Mouse (Mus musculus) C2C12 (cell line): ENCODE data around the gene Clp1. TPM values are rescaled to one million over a fixed set of nuclear protein-coding genes. Genes with fewer than 3 reads are reported as not detected.
A peak's percentile ranks its signal among the peaks of the same experiment; 100 is the strongest.

Experiments used
- H3K27me3 ChIP-seq: one replicate; pipeline ENCODE4 v1.6.1; 2011; ENCODE audit not compliant: control insufficient read depth, insufficient read depth, insufficient read length
- H3K36me3 ChIP-seq: one replicate; pipeline ENCODE4 v1.6.1; 2011; ENCODE audit not compliant: control insufficient read depth, insufficient read depth
- H3K4me3 ChIP-seq: one replicate; pipeline ENCODE4 v1.5.1; 2011; ENCODE audit warnings: mild to moderate bottlenecking, control low read depth; ENCODE audit not compliant: poor library complexity, insufficient read depth, severe bottlenecking
- H3K79me2 ChIP-seq: one replicate; pipeline ENCODE4 v1.6.1; 2011; ENCODE audit not compliant: control insufficient read depth, insufficient read depth
- H3K79me3 ChIP-seq: one replicate; pipeline ENCODE4 v1.6.1; 2011; ENCODE audit warnings: low read depth, control low read depth
- H3ac ChIP-seq: one replicate; pipeline ENCODE3; 2011; ENCODE audit warnings: low read depth; ENCODE audit not compliant: control insufficient read depth, insufficient read length
- CEBPB ChIP-seq: IDR thresholded peaks from one replicate; pipeline ENCODE4 v1.6.1; 2011; ENCODE audit warnings: low read depth, mild to moderate bottlenecking, control low read depth, moderate library complexity
- CTCF ChIP-seq: IDR thresholded peaks from one replicate; pipeline ENCODE4 v1.5.1; 2011; ENCODE audit not compliant: control insufficient read depth, insufficient read depth, insufficient read length
- FOSL1 ChIP-seq: IDR thresholded peaks from one replicate; pipeline ENCODE4 v1.8.0; 2011; ENCODE audit warnings: mild to moderate bottlenecking, low read length; ENCODE audit not compliant: poor library complexity, insufficient read depth, severe bottlenecking
- MAX ChIP-seq: IDR thresholded peaks from one replicate; pipeline ENCODE4 v1.6.1; 2011; ENCODE audit warnings: mild to moderate bottlenecking, control low read depth
- MYOD1 ChIP-seq: IDR thresholded peaks from one replicate; pipeline ENCODE4 v1.6.1; 2011; ENCODE audit warnings: low read depth; ENCODE audit not compliant: control insufficient read depth, insufficient read length
- MYOG ChIP-seq: IDR thresholded peaks from one replicate; pipeline ENCODE4 v1.6.1; 2011; ENCODE audit not compliant: control insufficient read depth, insufficient read length; ENCODE audit errors: extremely low read depth
- USF1 ChIP-seq: IDR thresholded peaks from one replicate; pipeline ENCODE4 v1.6.1; 2011; ENCODE audit warnings: low read depth, mild to moderate bottlenecking, control low read depth, moderate library complexity
- polyA plus RNA-seq: library from polyadenylated mRNA; unstranded; fragments of >200 nt; fragmentation: generic; extraction: Trizol; gene quantifications from one replicate; pipeline ENCODE4 v1.2.1, GENCODE M21; 2012; ENCODE audit warnings: missing spikeins

Clp1 gene
- polyA plus RNA-seq, 1 experiment: 13.9 TPM

GRCm38 (mm10) chr2:84758542-84759127, 31.5 kb upstream of the Clp1 start:
- peak; percentile 59 for TF ChIP-seq MAX
- peak; percentile 95 for TF ChIP-seq USF1
- TF ChIP-seq CTCF: peak; percentile 61
- TF ChIP-seq FOSL1: no peak
- TF ChIP-seq MYOD1: no peak
- no peak for TF ChIP-seq MYOG
- TF ChIP-seq CEBPB: no peak
- no peaks in the 10 kb centered on the region for H3K27me3 ChIP-seq
- H3ac ChIP-seq: no peak overlapping the region
- no peaks in the 10 kb centered on the region for H3K79me2 ChIP-seq
- no peaks in the 10 kb centered on the region for H3K36me3 ChIP-seq
- H3K79me3 ChIP-seq: no peaks in the 10 kb centered on the region
- no peak overlapping the region for H3K4me3 ChIP-seq

- TF ChIP-seq USF1 (no peak), FOSL1 (no peak), MYOD1 (no peak), CEBPB (no peak), MAX (no peak), CTCF (no peak), MYOG (no peak)
- Histone ChIP-seq H3K79me3 (no peaks in the 10 kb centered on the region), H3K27me3 (no peaks in the 10 kb centered on the region), H3K36me3 (no peaks in the 10 kb centered on the region), H3ac (no peak overlapping the region), H3K4me3 (no peak overlapping the region), H3K79me2 (no peaks in the 10 kb centered on the region)
Observed at GRCm38 (mm10) chr2:84757026-84757682, 30.0 kb upstream of the Clp1 start.

DNA sequence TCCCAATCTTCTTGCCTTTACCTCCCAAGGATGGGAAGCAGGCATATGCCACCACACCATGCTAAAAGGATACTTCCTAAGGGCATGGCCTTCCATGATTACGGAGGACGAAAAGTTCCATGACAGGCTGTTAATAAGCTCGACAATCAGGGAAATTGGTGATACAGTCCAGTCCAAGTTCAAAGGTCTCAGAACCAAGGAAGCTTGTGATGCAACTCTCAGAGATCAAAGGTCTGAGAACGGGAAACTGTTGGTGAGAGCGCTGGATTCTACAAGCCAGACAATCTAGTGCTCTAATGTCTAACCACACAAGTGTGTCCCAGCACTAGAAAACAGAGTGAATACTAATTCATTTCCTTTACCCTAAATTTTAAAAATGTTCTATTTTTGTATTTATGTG, 29.1 kb upstream of the Clp1 start:
- no peaks in the 10 kb centered on the region for H3K79me2 ChIP-seq
- H3K27me3 ChIP-seq: no peaks in the 10 kb centered on the region
- TF ChIP-seq MYOD1 (no peak), CTCF (no peak), MYOG (no peak), MAX (no peak), USF1 (no peak), FOSL1 (no peak), CEBPB (no peak)
- no peak overlapping the region for H3ac ChIP-seq
- no peak overlapping the region for H3K4me3 ChIP-seq
- H3K36me3 ChIP-seq: no peaks in the 10 kb centered on the region
- no peaks in the 10 kb centered on the region for H3K79me3 ChIP-seq

DNA sequence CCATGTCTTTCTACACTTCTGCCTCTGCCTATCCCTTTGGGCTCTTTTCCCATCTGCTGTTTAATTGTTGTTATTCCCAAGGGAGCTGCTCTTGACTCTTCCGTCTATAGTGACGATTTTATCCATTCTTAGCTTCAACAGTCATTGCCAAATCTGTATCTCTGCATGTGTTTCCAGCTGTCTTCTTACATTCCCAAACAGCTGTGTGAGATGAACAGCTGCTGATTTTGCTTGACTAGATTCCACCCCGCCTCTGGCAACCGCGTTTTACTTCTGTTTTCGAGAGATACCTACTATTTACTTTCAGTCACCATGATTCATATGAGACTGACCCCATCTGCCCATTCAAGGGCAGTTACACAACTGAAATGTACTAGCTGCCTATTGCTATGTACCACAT, 23.0 kb upstream of the Clp1 start:
- H3ac ChIP-seq: no peak overlapping the region
- no peaks in the 10 kb centered on the region for H3K36me3 ChIP-seq
- no peak overlapping the region for H3K4me3 ChIP-seq
- no peaks in the 10 kb centered on the region for H3K27me3 ChIP-seq
- no peaks in the 10 kb centered on the region for H3K79me3 ChIP-seq
- TF ChIP-seq MYOD1 (peak; percentile 98), FOSL1 (no peak), CEBPB (no peak), MAX (no peak), MYOG (no peak), CTCF (no peak), USF1 (no peak)
- H3K79me2 ChIP-seq: no peaks in the 10 kb centered on the region

DNA sequence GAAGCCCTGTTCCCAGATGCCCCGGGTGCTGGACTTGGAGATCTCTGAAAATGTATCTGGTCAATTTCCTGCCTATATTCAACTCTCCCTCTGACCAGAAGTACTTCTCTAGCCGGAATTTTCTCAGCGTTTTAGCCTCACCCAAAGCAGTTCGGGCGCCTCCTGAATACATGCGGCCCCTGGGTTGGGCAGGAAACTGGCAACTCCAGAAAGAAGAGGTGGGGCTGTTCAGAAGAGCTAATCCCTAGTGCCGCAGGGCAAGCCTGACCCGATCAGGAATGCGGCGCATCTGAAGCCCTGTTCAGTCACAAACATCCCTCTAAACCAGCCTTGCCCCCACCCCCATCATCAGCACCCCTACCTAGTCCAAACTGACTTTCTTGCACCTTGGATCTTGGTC, 17.0 kb upstream of the Clp1 start:
- Histone ChIP-seq H3K27me3 (no peaks in the 10 kb centered on the region), H3K36me3 (peaks cover 17% of the 10 kb centered on the region), H3K79me2 (peaks cover 34% of the 10 kb centered on the region), H3ac (peak overlapping the region; percentile 24), H3K4me3 (peak overlapping the region; percentile 99), H3K79me3 (peaks cover 20% of the 10 kb centered on the region)
- TF ChIP-seq CEBPB (no peak), MYOG (no peak), MYOD1 (no peak)

DNA sequence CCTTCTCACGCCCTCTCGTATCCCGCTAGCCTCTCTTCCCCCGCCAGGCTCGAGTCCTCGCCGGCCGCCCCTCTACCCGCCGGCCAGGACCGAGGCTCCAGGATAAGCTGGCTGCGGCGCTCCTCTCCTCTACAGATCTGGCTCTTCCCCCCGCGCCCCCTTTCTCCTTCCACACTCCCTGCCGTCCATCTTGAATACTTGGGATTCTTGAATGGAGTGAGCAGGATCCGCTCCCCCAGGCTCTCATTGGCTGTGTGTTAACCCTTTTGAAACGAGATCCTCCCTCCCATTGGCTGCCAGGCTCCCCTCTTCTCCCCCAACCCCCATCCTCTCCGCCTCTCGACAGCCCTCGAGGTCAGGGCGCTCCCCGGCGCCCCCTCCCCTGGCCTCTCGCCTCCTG, 16.4 kb upstream of the Clp1 start, which contains the start of gene Gm19426:
Gene Gm19426 (minus strand): TSS at position 95 of the 400 bp plus-strand sequence.
- Histone ChIP-seq H3ac (peak within 1 kb of the TSS; percentile 69), H3K79me2 (peaks cover 34% of the 10 kb centered on the region), H3K79me3 (peaks cover 20% of the 10 kb centered on the region), H3K27me3 (no peaks in the 10 kb centered on the region), H3K4me3 (peak within 1 kb of the TSS; percentile 99), H3K36me3 (peaks cover 17% of the 10 kb centered on the region)
- TF ChIP-seq FOSL1: no peak
- peak; percentile 43 for TF ChIP-seq MAX
